Comparison of ENCODE assay signal across 8 mouse cellular contexts in the genomic region with DNA sequence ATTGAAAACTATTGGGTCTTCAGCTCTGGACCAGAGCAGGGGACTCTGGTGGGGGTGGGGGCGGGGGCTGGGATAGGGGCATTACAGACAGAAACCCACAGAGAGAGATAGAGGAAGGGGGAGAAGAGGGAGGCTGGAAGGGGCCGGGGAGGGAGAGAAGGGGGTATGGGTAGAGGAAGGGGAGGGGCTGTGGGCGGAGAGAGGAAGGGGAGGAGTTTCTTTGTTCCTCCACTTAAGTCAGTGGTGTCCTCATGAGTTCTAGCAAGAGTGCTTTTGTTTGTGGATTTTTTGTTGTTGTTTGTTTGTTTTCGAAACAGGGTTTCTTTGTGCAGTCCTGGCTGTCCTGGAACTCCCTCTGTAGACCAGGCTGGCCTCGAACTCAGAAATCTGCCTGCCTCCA. TPM values are rescaled to one million over a fixed set of nuclear protein-coding genes. Genes with fewer than 3 reads are reported as not detected.
DNase-seq lines count a peak whose midpoint lies in the region; ATAC-seq and TF ChIP-seq lines count a peak whose summit lies in the region.

No protein-coding gene starts in this region.

- no peak overlapping the region for H3K27ac ChIP-seq in forebrain, embryonic 15.5 days (replicated peaks)
- no peak overlapping the region for H3K27ac ChIP-seq in liver, embryonic 12.5 days
- no peak overlapping the region for H3K27ac ChIP-seq in neural tube, embryonic 14.5 days (ENCODE audit: low read depth, low read length)
- H3K27ac ChIP-seq in left cerebral cortex, adult 2 months: no peak overlapping the region

- H3K36me3 ChIP-seq in forebrain, embryonic 15.5 days: no peaks in the 10 kb centered on the region
- no peaks in the 10 kb centered on the region for H3K36me3 ChIP-seq in liver, embryonic 12.5 days
- H3K36me3 ChIP-seq in neural tube, embryonic 14.5 days (ENCODE audit: control insufficient read depth, insufficient read depth, low read length): no peaks in the 10 kb centered on the region

- no peak for TF ChIP-seq CTCF in lung, adult 2 months (IDR thresholded peaks at IDR 0.05; ENCODE audit: insufficient read depth, low read length)
- TF ChIP-seq CTCF in left cerebral cortex, adult 2 months (IDR thresholded peaks at IDR 0.05): no peak

- WGBS in lung, adult 2 months: 52% methylated on average over 5 of the region's 5 CpGs
- 51% methylated on average over 5 of the region's 5 CpGs for WGBS in forebrain, embryonic 15.5 days
- WGBS in liver, embryonic 12.5 days (ENCODE audit: insufficient replicate concordance): 19% methylated on average over 5 of the region's 5 CpGs
- 48% methylated on average over 5 of the region's 5 CpGs for whole genome bisulfite sequencing in neural tube, embryonic 14.5 days

- H3K4me3 ChIP-seq in lung, adult 2 months (replicated peaks; ENCODE audit: extremely low read depth, low read depth, low read length): peak overlapping the region; percentile 52
- 0 out of 2 replicates have a peak overlapping the region, but pooled peaks have one; percentile 5 for H3K4me3 ChIP-seq in forebrain, embryonic 15.5 days
- H3K4me3 ChIP-seq in liver, embryonic 12.5 days: peak overlapping the region; percentile 44
- H3K4me3 ChIP-seq in neural tube, embryonic 14.5 days (ENCODE audit: low read depth, low read length): no peak overlapping the region
- no peak overlapping the region for H3K4me3 ChIP-seq in left cerebral cortex, adult 2 months

- no peak overlapping the region for H3K9ac ChIP-seq in forebrain, embryonic 15.5 days (replicated peaks)
- H3K9ac ChIP-seq in liver, embryonic 12.5 days: no peak overlapping the region
- H3K9ac ChIP-seq in neural tube, embryonic 14.5 days (replicated peaks; ENCODE audit: low read depth, low read length): no peak overlapping the region

- H3K27me3 ChIP-seq in forebrain, embryonic 15.5 days: no peaks in the 10 kb centered on the region
- 0 out of 2 replicates have a peak, but pooled peaks cover 4% of the 10 kb centered on the region for H3K27me3 ChIP-seq in liver, embryonic 12.5 days (replicated peaks)
- no peaks in the 10 kb centered on the region for H3K27me3 ChIP-seq in neural tube, embryonic 14.5 days (ENCODE audit: control insufficient read depth, insufficient read depth, low read length)

- H3K4me1 ChIP-seq in lung, adult 2 months (ENCODE audit: control insufficient read depth, insufficient read depth, low read length): 0 out of 2 replicates have a peak, but pooled peaks cover 2% of the 10 kb centered on the region
- peaks cover 11% of the 10 kb centered on the region for H3K4me1 ChIP-seq in forebrain, embryonic 15.5 days
- peaks cover 20% of the 10 kb centered on the region for H3K4me1 ChIP-seq in liver, embryonic 12.5 days
- H3K4me1 ChIP-seq in neural tube, embryonic 14.5 days (ENCODE audit: control insufficient read depth, insufficient read depth, low read length): no peaks in the 10 kb centered on the region

- no peak for TF ChIP-seq POLR2A in lung, adult 2 months (IDR thresholded peaks at IDR 0.05; ENCODE audit: borderline replicate concordance, extremely low read depth, low read depth, low read length)

- intact Hi-C loops in left cerebral cortex, adult 2 months (cut with DNase I): no loop called here

- peak overlapping the region; percentile 26 for H3K4me2 ChIP-seq in forebrain, embryonic 15.5 days (replicated peaks)
- peak overlapping the region; percentile 73 for H3K4me2 ChIP-seq in liver, embryonic 12.5 days
- H3K4me2 ChIP-seq in neural tube, embryonic 14.5 days (ENCODE audit: low read depth, low read length): 0 out of 2 replicates have a peak overlapping the region, but pooled peaks have one; percentile 6

- ATAC-seq in forebrain, embryonic 15.5 days (replicated peaks): no peak
- peak; percentile 63 for ATAC-seq in liver, embryonic 12.5 days
- ATAC-seq in neural tube, embryonic 14.5 days (ENCODE audit: low read depth): no peak

- DNase-seq in lung, adult 2 months: no peak
- no peak for DNase-seq in lung, adult 18-20 months
- DNase-seq in left cerebral cortex, adult 2 months (ENCODE audit: extremely low spot score in 1 of 2, low spot score in 2 of 2): no peak
- DNase-seq in layer of hippocampus, postnatal 10 days (ENCODE audit: low spot score in 2 of 2): no peak
- no peak for DNase-seq in adipocyte (ENCODE audit: low spot score)

- no peaks in the 10 kb centered on the region for H3K9me3 ChIP-seq in forebrain, embryonic 15.5 days
- 0 out of 2 replicates have a peak, but pooled peaks cover 4% of the 10 kb centered on the region for H3K9me3 ChIP-seq in liver, embryonic 12.5 days (replicated peaks)
- H3K9me3 ChIP-seq in neural tube, embryonic 14.5 days (ENCODE audit: control insufficient read depth, low read length): no peaks in the 10 kb centered on the region

RNA-seq across cellular contexts. Expression of a gene that starts 35.1 kb away (rescaled TPM):
- 0.08 and 0.17 TPM in 2 replicates for polyA plus RNA-seq in lung, adult 2 months (2012; rRNA removed)
- not detected in 2 replicates for polyA plus RNA-seq in forebrain, embryonic 15.5 days (2015; fragmentation: Nextera tagmentation; extraction: Ambion mirVana)
- 0.19 and 0.30 TPM in 2 replicates for polyA plus RNA-seq in liver, embryonic 12.5 days (2016; fragmentation: Nextera tagmentation; extraction: Ambion mirVana)
- polyA plus RNA-seq in neural tube, embryonic 14.5 days (2014; fragmentation: Nextera tagmentation; extraction: Ambion mirVana): not detected in 2 replicates
- 1 to 10 TPM in 1 of 2 experiments, under 1 TPM in 1; 0.63 to 1.0 TPM for total RNA-seq in left cerebral cortex, adult 2 months (2021)
- under 1 TPM; 0.49 to 0.89 TPM for total RNA-seq in layer of hippocampus, postnatal 10 days (2021)

Comparison
In these comparisons a context has a peak if more than half of its experiments do, and no peak if none do; other contexts are left out.
1. H3K4me3 ChIP-seq: peak in lung, adult 2 months (single experiment), forebrain, embryonic 15.5 days (single experiment) and liver, embryonic 12.5 days (single experiment); none in neural tube, embryonic 14.5 days (single experiment) and left cerebral cortex, adult 2 months (single experiment).
2. H3K4me2 ChIP-seq: peak in every context shown above with its lines; median percentile 73 in liver, embryonic 12.5 days; 26 in forebrain, embryonic 15.5 days; 6 in neural tube, embryonic 14.5 days.